Mouse (Mus musculus): ENCODE measurements around the gene Wbp2.

DNA sequence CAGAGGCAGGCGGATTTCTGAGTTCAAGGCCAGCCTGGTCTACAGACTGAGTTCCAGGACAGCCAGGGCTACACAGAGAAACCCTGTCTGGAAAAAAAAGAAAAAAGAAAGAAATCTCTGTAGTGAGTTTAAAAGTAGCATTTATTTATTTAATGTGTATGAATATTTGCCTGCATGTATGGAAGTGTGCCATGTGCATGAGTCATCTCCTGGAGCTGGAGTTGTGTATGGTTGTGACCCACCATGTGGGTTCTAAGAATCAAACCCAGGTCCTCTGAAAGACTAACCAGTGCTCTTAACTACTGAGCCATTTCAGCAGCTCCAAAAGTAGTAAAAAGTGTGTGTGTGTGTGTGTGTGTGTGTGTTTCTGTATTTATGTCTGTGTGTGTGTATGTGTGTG lies 43.5 kb downstream of the Wbp2 start:
- TF ChIP-seq CTCF (IDR thresholded peaks at IDR 0.05; ENCODE audit: low read depth, low read length) (no peak), GATA1 (IDR thresholded peaks at IDR 0.05; ENCODE audit: borderline replicate concordance, low read length) (no peak), TAL1 (conservative IDR thresholded peaks at IDR 0.05; ENCODE audit: low read depth, low read length) (no peak), POLR2AphosphoS5 (IDR thresholded peaks at IDR 0.05; ENCODE audit: insufficient replicate concordance, low read depth, low read length) (no peak)

Data from G1E (cell line).